Mouse (Mus musculus): ENCODE measurements at regions not wholly inside any gene's neighbourhood (a gene's known extent, or its start where the extent isn't known, plus 50 kb on each side); places are given as distances from the start of the nearest gene placed in this dataset.

GRCm38 (mm10) chr7:95467028-95467427, 704.0 kb upstream of the Tenm4 start:
- TF ChIP-seq POLR2A (IDR thresholded peaks at IDR 0.05; ENCODE audit: insufficient read depth, low read depth, low read length) (no peak), CTCF (IDR thresholded peaks at IDR 0.05; ENCODE audit: insufficient read depth, low read depth, low read length) (no peak)

Data from olfactory bulb, adult 2 months (tissue).